Mouse (Mus musculus) hindbrain, postnatal 0 days (tissue): ENCODE measurements around the gene Slc9a5. TPM values are rescaled to one million over a fixed set of nuclear protein-coding genes. Genes with fewer than 3 reads are reported as not detected.

Experiments
- ATAC-seq: fragments of 200-750 bp; cut with Nextera tagmentation; 2 replicates; pipeline ENCODE4 v1.8.0; 2017; ENCODE audit warnings: mild to moderate bottlenecking, moderate TSS enrichment, moderate library complexity
- DNase-seq: peaks from one replicate; pipeline ENCODE4 v3.0.0-alpha.2; 2015; ENCODE audit warnings: low spot score
- H3K27ac ChIP-seq: fragments of 300-500 bp; sonication (generic); 2 replicates; pipeline ENCODE4 v1.5.1; 2014; ENCODE audit warnings: mild to moderate bottlenecking
- H3K27me3 ChIP-seq: fragments of 300-500 bp; sonication (generic); 2 replicates; pipeline ENCODE4 v1.6.1; 2014; ENCODE audit warnings: low read length, mixed read lengths; ENCODE audit not compliant: insufficient read depth
- H3K36me3 ChIP-seq: fragments of 300-500 bp; sonication (generic); 2 replicates; pipeline ENCODE4 v1.6.1; 2014; ENCODE audit warnings: low read length, mixed read lengths; ENCODE audit not compliant: insufficient read depth
- H3K4me1 ChIP-seq: fragments of 300-500 bp; sonication (generic); 2 replicates; pipeline ENCODE4 v1.6.1; 2014; ENCODE audit warnings: antibody characterized with exemption, low read length, mixed read lengths; ENCODE audit not compliant: insufficient read depth
- H3K4me2 ChIP-seq: fragments of 300-500 bp; sonication (generic); 2 replicates; pipeline ENCODE4 v1.6.1; 2014; ENCODE audit warnings: low read depth, mild to moderate bottlenecking, low read length, moderate library complexity, mixed read lengths
- H3K4me3 ChIP-seq: fragments of 300-500 bp; sonication (generic); 2 replicates; pipeline ENCODE4 v1.5.1; 2014; ENCODE audit warnings: low read length
- H3K9ac ChIP-seq: fragments of 300-500 bp; sonication (generic); replicated peaks from 2 replicates; pipeline ENCODE4 v1.6.1; 2014; ENCODE audit warnings: mild to moderate bottlenecking, low read length, moderate library complexity, mixed read lengths
- H3K9me3 ChIP-seq: fragments of 300-500 bp; sonication (generic); 2 replicates; pipeline ENCODE4 v1.6.1; 2016; ENCODE audit warnings: low read length, mixed read lengths
- CTCF ChIP-seq: IDR thresholded peaks from 2 replicates; pipeline ENCODE4 v1.5.1; 2016; ENCODE audit warnings: antibody characterized with exemption, control low read depth, low read depth
- WGBS: fragments of 180-500 bp; shearing (Covaris S2); extraction: QIAGEN DNeasy Blood & Tissue Kit; methylation state at CpG from one replicate; pipeline ENCODE4 v1.1.7; 2014; 5-methylcytosine and 5-hydroxymethylcytosine counted together
- polyA plus RNA-seq: library from polyadenylated mRNA; unstranded; fragments of >200 nt; fragmentation: Nextera tagmentation; extraction: Ambion mirVana; gene quantifications from 2 replicates; pipeline ENCODE4 v1.2.1, GENCODE M21; 2015
- total RNA-seq: library from RNA; depleted of rRNA; stranded (reverse); fragments of >200 nt; gene quantifications from 2 replicates; pipeline ENCODE4 v1.2.3, GENCODE M21; 2014

Gene Slc9a5
- total and polyA plus RNA-seq, 2 experiments from 2014 or later, result 10.6 to 28.6 TPM

- TF ChIP-seq CTCF, result no peak
- peak overlapping the region; percentile 39 for H3K9ac ChIP-seq
- DNase-seq (no peak), ATAC-seq (peak; percentile 36)
- H3K9me3 ChIP-seq, result no peaks in the 10 kb centered on the region
- peaks cover 43% of the 10 kb centered on the region for H3K36me3 ChIP-seq
- peak overlapping the region; percentile 17; the same call in 1 of the 2 replicates for H3K27ac ChIP-seq
- H3K27me3 ChIP-seq, result no peaks in the 10 kb centered on the region
- peak overlapping the region; percentile 56 for H3K4me2 ChIP-seq
- WGBS, result 70% methylated on average over 5 of the region's 5 CpGs
- H3K4me1 ChIP-seq, result peaks cover 14% of the 10 kb centered on the region
- H3K4me3 ChIP-seq, result peak overlapping the region; percentile 23; the same call in 1 of the 2 replicates
Observed at GRCm38 (mm10) chr8:105306146-105306691, 42.4 kb upstream of the Slc9a5 start.

- Histone ChIP-seq H3K36me3 (peaks cover 42% of the 10 kb centered on the region), H3K27ac (no peak overlapping the region), H3K4me3 (no peak overlapping the region), H3K4me2 (no peak overlapping the region), H3K9ac (no peak overlapping the region), H3K4me1 (peaks cover 14% of the 10 kb centered on the region), H3K9me3 (no peaks in the 10 kb centered on the region), H3K27me3 (no peaks in the 10 kb centered on the region)
- ATAC-seq (no peak), DNase-seq (no peak)
- no peak for TF ChIP-seq CTCF
- 96% methylated on average over 13 of the region's 13 CpGs for WGBS
Observed at GRCm38 (mm10) chr8:105307670-105308069, 41.0 kb upstream of the Slc9a5 start.

DNA sequence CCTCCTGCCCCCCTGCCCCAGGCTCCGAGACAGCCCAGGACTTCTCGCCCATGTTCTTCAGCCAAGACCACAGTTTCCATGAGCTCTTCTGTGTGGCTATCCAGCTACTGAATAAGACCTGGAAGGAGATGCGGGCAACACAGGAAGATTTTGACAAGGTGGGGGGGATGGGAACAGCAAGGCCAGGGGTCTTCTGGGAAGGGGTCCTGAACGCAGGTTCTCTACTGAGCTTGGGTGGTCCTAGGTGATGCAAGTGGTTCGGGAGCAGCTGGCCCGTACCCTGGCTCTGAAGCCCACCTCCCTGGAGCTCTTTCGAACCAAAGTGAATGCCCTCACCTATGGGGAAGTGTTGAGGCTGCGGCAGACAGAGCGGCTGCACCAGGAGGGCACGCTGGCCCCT is 40.2 kb upstream of the Slc9a5 start:
- 93% methylated on average over 10 of the region's 10 CpGs for WGBS
- H3K9ac ChIP-seq, result no peak overlapping the region
- H3K27ac ChIP-seq, result no peak overlapping the region
- no peak overlapping the region for H3K4me2 ChIP-seq
- DNase-seq (no peak), ATAC-seq (no peak)
- H3K27me3 ChIP-seq, result no peaks in the 10 kb centered on the region
- H3K4me1 ChIP-seq, result peaks cover 14% of the 10 kb centered on the region
- no peaks in the 10 kb centered on the region for H3K9me3 ChIP-seq
- H3K4me3 ChIP-seq, result no peak overlapping the region
- no peak for TF ChIP-seq CTCF
- peaks cover 42% of the 10 kb centered on the region for H3K36me3 ChIP-seq

DNA sequence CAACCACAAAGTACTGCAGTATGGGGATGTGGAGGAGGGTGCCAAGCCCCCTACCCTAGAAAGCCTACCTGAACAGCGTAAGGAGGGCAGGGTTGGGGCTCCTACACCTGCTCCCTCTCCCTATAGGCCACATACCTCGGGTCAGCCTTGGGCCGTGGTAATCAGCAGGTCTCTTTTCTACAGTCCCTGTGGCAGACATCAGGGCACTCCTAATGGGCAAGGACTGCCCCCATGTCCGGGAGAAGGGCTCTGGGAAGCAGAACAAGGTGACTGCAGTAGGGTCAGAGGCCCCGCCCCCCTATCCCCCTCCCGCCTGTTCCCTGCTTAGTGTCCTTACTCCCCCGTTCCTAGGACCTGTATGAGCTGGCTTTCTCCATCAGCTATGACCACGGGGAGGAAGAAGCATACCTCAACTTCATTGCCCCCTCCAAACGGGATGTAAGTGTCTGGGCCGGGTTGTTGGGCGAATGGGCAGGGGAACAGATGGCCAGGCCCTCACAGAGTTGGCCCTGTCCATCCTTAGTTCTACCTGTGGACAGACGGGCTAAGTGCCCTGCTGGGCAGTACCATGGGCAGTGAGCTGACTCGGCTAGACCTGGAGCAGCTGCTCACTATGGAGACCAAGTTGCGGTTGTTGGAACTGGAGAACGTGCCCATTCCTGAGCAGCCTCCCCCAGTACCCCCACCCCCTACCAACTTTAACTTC is 39.3 kb upstream of the Slc9a5 start:
- Histone ChIP-seq H3K27ac (no peak overlapping the region), H3K9me3 (no peaks in the 10 kb centered on the region), H3K36me3 (peaks cover 45% of the 10 kb centered on the region), H3K4me2 (no peak overlapping the region), H3K4me3 (no peak overlapping the region), H3K9ac (no peak overlapping the region), H3K4me1 (peaks cover 14% of the 10 kb centered on the region), H3K27me3 (no peaks in the 10 kb centered on the region)
- TF ChIP-seq CTCF, result no peak
- DNase-seq (no peak), ATAC-seq (no peak)
- 83% methylated on average over 15 of the region's 15 CpGs for WGBS

DNA sequence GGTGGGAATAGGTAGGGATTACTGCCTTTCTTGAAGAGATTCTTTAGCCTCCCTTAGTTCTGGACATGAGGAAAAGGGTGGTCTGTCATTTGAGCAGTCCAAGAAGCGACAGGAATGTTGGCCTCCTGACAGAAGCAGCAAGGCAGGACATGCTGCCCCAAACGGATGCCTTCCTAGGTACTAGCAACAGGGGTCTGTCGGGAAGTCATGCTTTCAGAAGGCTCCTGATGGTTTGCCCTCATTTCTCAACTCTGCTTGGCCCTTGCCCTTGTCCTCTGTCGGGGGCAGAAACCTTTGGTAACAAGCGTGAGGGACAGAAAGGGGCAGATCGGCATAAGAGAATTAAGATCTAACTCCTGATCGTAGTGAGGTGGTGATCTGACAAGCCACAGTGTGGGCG is 38.5 kb upstream of the Slc9a5 start:
- H3K27ac ChIP-seq, result no peak overlapping the region
- no peak for DNase-seq
- H3K4me2 ChIP-seq, result no peak overlapping the region
- no peaks in the 10 kb centered on the region for H3K9me3 ChIP-seq
- H3K4me1 ChIP-seq, result peaks cover 9% of the 10 kb centered on the region
- H3K27me3 ChIP-seq, result no peaks in the 10 kb centered on the region
- H3K9ac ChIP-seq, result no peak overlapping the region
- no peak for ATAC-seq
- TF ChIP-seq CTCF, result no peak
- H3K4me3 ChIP-seq, result no peak overlapping the region
- WGBS, result 78% methylated on average over 8 of the region's 8 CpGs
- peaks cover 51% of the 10 kb centered on the region for H3K36me3 ChIP-seq

DNA sequence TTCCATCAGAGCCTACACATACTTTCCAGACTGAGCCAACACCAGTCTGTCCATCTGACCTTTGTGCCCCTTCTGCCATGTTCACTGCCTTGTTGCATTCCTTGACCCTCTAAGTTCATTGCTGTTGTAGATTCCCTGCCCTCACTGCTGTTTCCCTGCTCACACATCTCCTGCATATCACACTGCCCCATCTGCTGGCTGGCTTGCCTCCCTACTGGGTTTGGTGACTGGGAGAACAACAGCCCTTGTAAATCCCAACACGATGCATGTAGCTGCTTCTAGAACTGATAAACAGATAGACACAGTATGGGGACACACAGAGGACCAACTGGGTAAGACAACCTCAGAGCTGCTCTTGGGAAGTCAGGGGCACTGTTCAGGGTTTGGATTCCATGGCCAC is 36.9 kb upstream of the Slc9a5 start:
- WGBS, result 94% methylated on average over 1 of the region's 1 CpGs
- H3K4me2 ChIP-seq, result no peak overlapping the region

DNA sequence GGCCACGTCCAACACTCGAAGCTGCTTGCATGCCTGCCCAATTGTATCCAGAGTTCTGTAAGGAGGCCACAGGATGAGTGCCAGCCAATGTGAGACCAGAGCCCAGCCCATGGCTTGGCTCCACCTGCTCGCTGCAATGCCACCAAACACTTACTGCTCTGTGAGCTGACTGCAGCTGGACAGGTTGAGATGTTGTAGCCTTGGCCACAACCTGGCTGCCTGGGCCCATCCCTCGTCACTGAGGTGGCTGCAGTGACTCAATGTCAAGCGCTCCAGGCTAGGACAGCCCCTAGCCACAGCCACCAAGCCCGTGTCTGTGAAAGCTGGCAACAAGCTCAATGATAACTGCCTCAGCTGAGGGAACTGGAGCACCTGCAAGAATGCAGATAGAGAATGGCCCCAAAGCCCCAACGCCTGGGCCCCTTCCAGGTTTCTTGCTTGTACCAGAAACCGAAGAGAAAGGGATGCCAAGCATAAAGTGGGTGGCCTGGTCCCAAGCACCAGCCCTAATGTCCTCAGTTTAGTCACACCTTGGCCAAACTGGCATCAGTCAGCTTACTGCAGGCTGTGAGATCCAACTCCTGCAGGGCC is 35.7 kb upstream of the Slc9a5 start:
- no peak for ATAC-seq
- Histone ChIP-seq H3K36me3 (peaks cover 60% of the 10 kb centered on the region), H3K27ac (no peak overlapping the region), H3K9me3 (no peaks in the 10 kb centered on the region), H3K4me2 (no peak overlapping the region), H3K27me3 (no peaks in the 10 kb centered on the region), H3K9ac (no peak overlapping the region), H3K4me1 (no peaks in the 10 kb centered on the region), H3K4me3 (no peak overlapping the region)
- no peak for TF ChIP-seq CTCF
- no peak for DNase-seq
- 89% methylated on average over 8 of the region's 8 CpGs for WGBS

More for the DNA sequence above, 36.9 kb upstream of the Slc9a5 start:
- Histone ChIP-seq H3K36me3 (peaks cover 65% of the 10 kb centered on the region), H3K9me3 (no peaks in the 10 kb centered on the region), H3K4me3 (no peak overlapping the region), H3K27ac (no peak overlapping the region), H3K27me3 (no peaks in the 10 kb centered on the region), H3K9ac (no peak overlapping the region), H3K4me1 (no peaks in the 10 kb centered on the region)
- DNase-seq, result no peak
- peak; percentile 31; the same call in 1 of the 2 replicates for TF ChIP-seq CTCF
- ATAC-seq, result no peak
